Mouse (Mus musculus) right cerebral cortex, postnatal 25 days (tissue): Measurements from ENCODE around the gene Nubp1.

Experiments used
- DNase-seq: peaks from one replicate; pipeline ENCODE4 v3.0.0; 2022

Gene Nubp1

GRCm38 (mm10) chr16:10411764-10412746, at the start of gene Nubp1:
Nubp1 (plus strand) TSS chr16:10411948.
- peak; percentile 92 for DNase-seq

GRCm38 (mm10) chr16:10363061-10363460, 48.7 kb upstream of the Nubp1 start:
- DNase-seq = no peak

- no peak for DNase-seq
These were observed 46.0 kb upstream of the Nubp1 start for GRCm38 (mm10) chr16:10365796-10366195.

- peak; percentile 20 for DNase-seq
These were observed 45.2 kb upstream of the Nubp1 start for GRCm38 (mm10) chr16:10366240-10367217.

- no peak for DNase-seq
These were observed 42.2 kb upstream of the Nubp1 start for GRCm38 (mm10) chr16:10369468-10369934.

GRCm38 (mm10) chr16:10369996-10370395, 41.8 kb upstream of the Nubp1 start:
- no peak for DNase-seq

- DNase-seq = no peak
These were observed 39.4 kb upstream of the Nubp1 start for GRCm38 (mm10) chr16:10372372-10372771.

GRCm38 (mm10) chr16:10374254-10375011, 37.3 kb upstream of the Nubp1 start:
- DNase-seq = no peak

- no peak for DNase-seq
These were observed 34.5 kb upstream of the Nubp1 start for GRCm38 (mm10) chr16:10377286-10377685.

- no peak for DNase-seq
These were observed 32.2 kb upstream of the Nubp1 start for GRCm38 (mm10) chr16:10379531-10379930.

- no peak for DNase-seq
These were observed 27.7 kb upstream of the Nubp1 start for GRCm38 (mm10) chr16:10384060-10384497.

- no peak for DNase-seq
These were observed 27.2 kb upstream of the Nubp1 start for GRCm38 (mm10) chr16:10384544-10384943.

GRCm38 (mm10) chr16:10385261-10385660, 26.5 kb upstream of the Nubp1 start:
- no peak for DNase-seq

GRCm38 (mm10) chr16:10388634-10389365, 22.9 kb upstream of the Nubp1 start:
- DNase-seq = no peak

GRCm38 (mm10) chr16:10392587-10392986, 19.2 kb upstream of the Nubp1 start:
- no peak for DNase-seq

GRCm38 (mm10) chr16:10394699-10395540, 16.8 kb upstream of the Nubp1 start, which contains the start of gene Tekt5:
Tekt5 (minus strand) TSS chr16:10395490.
- DNase-seq = peak; percentile 42

GRCm38 (mm10) chr16:10398755-10399154, 13.0 kb upstream of the Nubp1 start:
- DNase-seq = no peak

GRCm38 (mm10) chr16:10399160-10399559, 12.6 kb upstream of the Nubp1 start:
- DNase-seq = peak; percentile 75

- no peak for DNase-seq
These were observed 4.2 kb downstream of the Nubp1 start for GRCm38 (mm10) chr16:10415976-10416375.

GRCm38 (mm10) chr16:10416866-10417265, 5.1 kb downstream of the Nubp1 start:
- no peak for DNase-seq
